Mouse (Mus musculus): ENCODE measurements around the gene F2. TPM values are rescaled to one million over a fixed set of nuclear protein-coding genes. Genes with fewer than 3 reads are reported as not detected.

F2 gene
- polyA plus RNA-seq, 1 experiment from 2014 or later = 1.8 TPM

GRCm38 (mm10) chr2:91649553-91650359, 13.5 kb upstream of the F2 start, which contains the start of the genes Zfp408 and Arhgap1:
Gene Zfp408, minus strand, starts transcription at chr2:91649791.
Gene Arhgap1, plus strand, starts transcription at chr2:91649860.
- peak; percentile 89 for ATAC-seq (ENCODE audit: low FRiP score, low TSS enrichment)
- peaks cover 41% of the 10 kb centered on the region for H3K36me3 ChIP-seq (ENCODE audit: insufficient read depth, low read length)
- WGBS = under 1% methylated on average over 44 of the region's 44 CpGs

GRCm38 (mm10) chr2:91649152-91649551, 12.9 kb upstream of the F2 start:
- H3K36me3 ChIP-seq (ENCODE audit: insufficient read depth, low read length) = peaks cover 41% of the 10 kb centered on the region
- H3K9ac ChIP-seq (replicated peaks; ENCODE audit: low read length) = peak overlapping the region; percentile 88
- peak overlapping the region; percentile 85 for H3K4me3 ChIP-seq (ENCODE audit: low read length)
- ATAC-seq (ENCODE audit: low FRiP score, low TSS enrichment) = no peak
- no peaks in the 10 kb centered on the region for H3K27me3 ChIP-seq (ENCODE audit: insufficient read depth, low read length)
- peaks cover 35% of the 10 kb centered on the region for H3K4me1 ChIP-seq (ENCODE audit: insufficient read depth, low read length)
- H3K9me3 ChIP-seq (ENCODE audit: low read length) = no peaks in the 10 kb centered on the region
- 2% methylated on average over 15 of the region's 15 CpGs for WGBS
- H3K27ac ChIP-seq (ENCODE audit: low read length) = peak overlapping the region; percentile 95
- peak overlapping the region; percentile 95 for H3K4me2 ChIP-seq (replicated peaks; ENCODE audit: low read depth, low read length)

More at GRCm38 (mm10) chr2:91649553-91650359, 13.5 kb upstream of the F2 start, which contains the start of the genes Zfp408 and Arhgap1:
- peak within 1 kb of the TSS; percentile 88 for H3K9ac ChIP-seq (replicated peaks; ENCODE audit: low read length)
- H3K9me3 ChIP-seq (ENCODE audit: low read length) = no peaks in the 10 kb centered on the region
- peak within 1 kb of the TSS; percentile 95 for H3K27ac ChIP-seq (ENCODE audit: low read length)
- no peaks in the 10 kb centered on the region for H3K27me3 ChIP-seq (ENCODE audit: insufficient read depth, low read length)
- H3K4me1 ChIP-seq (ENCODE audit: insufficient read depth, low read length) = peaks cover 35% of the 10 kb centered on the region
- H3K4me3 ChIP-seq (ENCODE audit: low read length) = peak within 1 kb of the TSS; percentile 85
- H3K4me2 ChIP-seq (replicated peaks; ENCODE audit: low read depth, low read length) = peak within 1 kb of the TSS; percentile 95

GRCm38 (mm10) chr2:91646733-91647132, 10.5 kb upstream of the F2 start:
- Histone ChIP-seq H3K4me2 (replicated peaks; ENCODE audit: low read depth, low read length) (no peak overlapping the region), H3K9ac (replicated peaks; ENCODE audit: low read length) (no peak overlapping the region), H3K27me3 (ENCODE audit: insufficient read depth, low read length) (no peaks in the 10 kb centered on the region), H3K4me3 (ENCODE audit: low read length) (no peak overlapping the region), H3K4me1 (ENCODE audit: insufficient read depth, low read length) (peaks cover 19% of the 10 kb centered on the region), H3K27ac (ENCODE audit: low read length) (no peak overlapping the region), H3K9me3 (ENCODE audit: low read length) (no peaks in the 10 kb centered on the region), H3K36me3 (ENCODE audit: insufficient read depth, low read length) (peaks cover 44% of the 10 kb centered on the region)
- no peak for ATAC-seq (ENCODE audit: low FRiP score, low TSS enrichment)
- 21% methylated on average over 1 of the region's 1 CpGs for WGBS

- no peak for ATAC-seq (ENCODE audit: low FRiP score, low TSS enrichment)
- H3K4me1 ChIP-seq (ENCODE audit: insufficient read depth, low read length) = peaks cover 11% of the 10 kb centered on the region
- no peak overlapping the region for H3K27ac ChIP-seq (ENCODE audit: low read length)
- H3K9me3 ChIP-seq (ENCODE audit: low read length) = no peaks in the 10 kb centered on the region
- 95% methylated on average over 11 of the region's 11 CpGs for WGBS
- peaks cover 44% of the 10 kb centered on the region for H3K36me3 ChIP-seq (ENCODE audit: insufficient read depth, low read length)
- H3K27me3 ChIP-seq (ENCODE audit: insufficient read depth, low read length) = no peaks in the 10 kb centered on the region
- H3K4me3 ChIP-seq (ENCODE audit: low read length) = no peak overlapping the region
- no peak overlapping the region for H3K4me2 ChIP-seq (replicated peaks; ENCODE audit: low read depth, low read length)
- no peak overlapping the region for H3K9ac ChIP-seq (replicated peaks; ENCODE audit: low read length)
These were observed 9.6 kb upstream of the F2 start for GRCm38 (mm10) chr2:91645811-91646210.

GRCm38 (mm10) chr2:91645354-91645753, 9.1 kb upstream of the F2 start:
- Histone ChIP-seq H3K27me3 (ENCODE audit: insufficient read depth, low read length) (no peaks in the 10 kb centered on the region), H3K9me3 (ENCODE audit: low read length) (no peaks in the 10 kb centered on the region), H3K4me2 (replicated peaks; ENCODE audit: low read depth, low read length) (no peak overlapping the region), H3K4me3 (ENCODE audit: low read length) (no peak overlapping the region), H3K4me1 (ENCODE audit: insufficient read depth, low read length) (peaks cover 9% of the 10 kb centered on the region), H3K9ac (replicated peaks; ENCODE audit: low read length) (no peak overlapping the region), H3K27ac (ENCODE audit: low read length) (no peak overlapping the region), H3K36me3 (ENCODE audit: insufficient read depth, low read length) (peaks cover 44% of the 10 kb centered on the region)
- ATAC-seq (ENCODE audit: low FRiP score, low TSS enrichment) = no peak
- 98% methylated on average over 15 of the region's 15 CpGs for WGBS

GRCm38 (mm10) chr2:91644021-91644420, 7.8 kb upstream of the F2 start:
- WGBS = 95% methylated on average over 11 of the region's 11 CpGs
- no peak overlapping the region for H3K9ac ChIP-seq (replicated peaks; ENCODE audit: low read length)
- H3K4me1 ChIP-seq (ENCODE audit: insufficient read depth, low read length) = peaks cover 9% of the 10 kb centered on the region
- H3K36me3 ChIP-seq (ENCODE audit: insufficient read depth, low read length) = peaks cover 44% of the 10 kb centered on the region
- H3K4me3 ChIP-seq (ENCODE audit: low read length) = no peak overlapping the region
- no peak for ATAC-seq (ENCODE audit: low FRiP score, low TSS enrichment)
- no peak overlapping the region for H3K27ac ChIP-seq (ENCODE audit: low read length)
- no peaks in the 10 kb centered on the region for H3K27me3 ChIP-seq (ENCODE audit: insufficient read depth, low read length)
- no peaks in the 10 kb centered on the region for H3K9me3 ChIP-seq (ENCODE audit: low read length)
- no peak overlapping the region for H3K4me2 ChIP-seq (replicated peaks; ENCODE audit: low read depth, low read length)

GRCm38 (mm10) chr2:91642825-91643415, 6.7 kb upstream of the F2 start:
- Histone ChIP-seq H3K36me3 (ENCODE audit: insufficient read depth, low read length) (peaks cover 44% of the 10 kb centered on the region), H3K27ac (ENCODE audit: low read length) (no peak overlapping the region), H3K4me1 (ENCODE audit: insufficient read depth, low read length) (no peaks in the 10 kb centered on the region), H3K27me3 (ENCODE audit: insufficient read depth, low read length) (no peaks in the 10 kb centered on the region), H3K9ac (replicated peaks; ENCODE audit: low read length) (no peak overlapping the region), H3K4me2 (replicated peaks; ENCODE audit: low read depth, low read length) (no peak overlapping the region), H3K4me3 (ENCODE audit: low read length) (no peak overlapping the region), H3K9me3 (ENCODE audit: low read length) (no peaks in the 10 kb centered on the region)
- no peak for ATAC-seq (ENCODE audit: low FRiP score, low TSS enrichment)
- 85% methylated on average over 2 of the region's 2 CpGs for WGBS

GRCm38 (mm10) chr2:91638931-91639330, 2.7 kb upstream of the F2 start:
- H3K27ac ChIP-seq (ENCODE audit: low read length) = no peak overlapping the region
- no peaks in the 10 kb centered on the region for H3K4me1 ChIP-seq (ENCODE audit: insufficient read depth, low read length)
- H3K9me3 ChIP-seq (ENCODE audit: low read length) = no peaks in the 10 kb centered on the region
- H3K4me2 ChIP-seq (replicated peaks; ENCODE audit: low read depth, low read length) = no peak overlapping the region
- WGBS = 76% methylated on average over 6 of the region's 6 CpGs
- H3K4me3 ChIP-seq (ENCODE audit: low read length) = no peak overlapping the region
- ATAC-seq (ENCODE audit: low FRiP score, low TSS enrichment) = no peak
- H3K9ac ChIP-seq (replicated peaks; ENCODE audit: low read length) = no peak overlapping the region
- H3K36me3 ChIP-seq (ENCODE audit: insufficient read depth, low read length) = peaks cover 7% of the 10 kb centered on the region
- H3K27me3 ChIP-seq (ENCODE audit: insufficient read depth, low read length) = no peaks in the 10 kb centered on the region

GRCm38 (mm10) chr2:91636727-91637338, 619 bp upstream of the F2 start:
- WGBS = 71% methylated on average over 5 of the region's 5 CpGs

More at GRCm38 (mm10) chr2:91636727-91637338, 619 bp upstream of the F2 start:
- no peaks in the 10 kb centered on the region for H3K9me3 ChIP-seq (ENCODE audit: low read length)
- H3K9ac ChIP-seq (replicated peaks; ENCODE audit: low read length) = no peak overlapping the region
- H3K4me1 ChIP-seq (ENCODE audit: insufficient read depth, low read length) = no peaks in the 10 kb centered on the region
- no peaks in the 10 kb centered on the region for H3K27me3 ChIP-seq (ENCODE audit: insufficient read depth, low read length)
- no peak overlapping the region for H3K4me2 ChIP-seq (replicated peaks; ENCODE audit: low read depth, low read length)
- no peaks in the 10 kb centered on the region for H3K36me3 ChIP-seq (ENCODE audit: insufficient read depth, low read length)
- no peak overlapping the region for H3K4me3 ChIP-seq (ENCODE audit: low read length)
- H3K27ac ChIP-seq (ENCODE audit: low read length) = no peak overlapping the region
- no peak for ATAC-seq (ENCODE audit: low FRiP score, low TSS enrichment)
